Mouse (Mus musculus) MEL (cell line): ENCODE data around the gene Thrap3. TPM values are rescaled to one million over a fixed set of nuclear protein-coding genes. Genes with fewer than 3 reads are reported as not detected.

ENCODE experiments used
- DNase-seq: peaks from one replicate; pipeline ENCODE4 v3.0.0; 2011; ENCODE audit warnings: low read depth, low spot score
- H3K27ac ChIP-seq: 2 replicates; pipeline ENCODE4 v1.5.1; 2012; ENCODE audit warnings: low read depth, mild to moderate bottlenecking, control low read depth, low read length, moderate library complexity; ENCODE audit not compliant: control insufficient read depth
- H3K27me3 ChIP-seq, 2 experiments: fragments of 150-350 bp in 1 of 2; sonication (generic) in 1 of 2; 2 replicates each; pipeline ENCODE4 v1.6.1; 2012; ENCODE audit warnings: low read length in 2 of 2, mild to moderate bottlenecking in 2 of 2, improper control_type of control experiment in 1 of 2, moderate library complexity in 1 of 2; ENCODE audit not compliant: insufficient read depth in 2 of 2, control insufficient read depth in 1 of 2
- H3K36me3 ChIP-seq, 2 experiments: 2 replicates each; pipeline ENCODE4 v1.6.1; 2012 to 2014; ENCODE audit warnings: low read length in 2 of 2, improper control_type of control experiment in 1 of 2, inconsistent platforms in 1 of 2, mild to moderate bottlenecking in 1 of 2; ENCODE audit not compliant: insufficient read depth in 2 of 2, control insufficient read depth in 1 of 2
- H3K4me1 ChIP-seq, 2 experiments: fragments of 150-350 bp in 1 of 2; sonication (generic) in 1 of 2; 2 replicates each; pipeline ENCODE4 v1.6.1; 2012; ENCODE audit warnings: low read length in 2 of 2, improper control_type of control experiment in 1 of 2, mild to moderate bottlenecking in 1 of 2; ENCODE audit not compliant: insufficient read depth in 2 of 2, control insufficient read depth in 1 of 2
- H3K4me3 ChIP-seq, 2 experiments: fragments of 150-350 bp in 1 of 2; sonication (generic) in 1 of 2; 2 replicates each; pipeline ENCODE4 v1.5.1; 2012; ENCODE audit warnings: low read depth in 2 of 2, low read length in 2 of 2, mild to moderate bottlenecking in 2 of 2, moderate library complexity in 2 of 2, control low read depth in 1 of 2, improper control_type of control experiment in 1 of 2; ENCODE audit not compliant: control insufficient read depth in 1 of 2, insufficient read depth in 1 of 2
- H3K79me2 ChIP-seq: 2 replicates; pipeline ENCODE4 v1.6.1; 2012; ENCODE audit warnings: mild to moderate bottlenecking, low read length, moderate library complexity; ENCODE audit not compliant: control insufficient read depth, poor library complexity, insufficient read depth
- H3K9ac ChIP-seq: 2 replicates; pipeline ENCODE4 v1.6.1; 2012; ENCODE audit warnings: low read depth, mild to moderate bottlenecking, control low read depth, low read length, moderate library complexity; ENCODE audit not compliant: control insufficient read depth, poor library complexity, severe bottlenecking
- H3K9me3 ChIP-seq: fragments of 150-350 bp; sonication (generic); replicated peaks from 2 replicates; pipeline ENCODE4 v1.6.1; 2012; ENCODE audit warnings: mild to moderate bottlenecking, low read length, improper control_type of control experiment, moderate library complexity; ENCODE audit not compliant: insufficient read depth
- BHLHE40 ChIP-seq: IDR thresholded peaks from 2 replicates; pipeline ENCODE4 v1.6.1; 2012; ENCODE audit warnings: low read depth, mild to moderate bottlenecking, inconsistent platforms, low read length, improper control_type of control experiment, borderline replicate concordance
- ELF1 ChIP-seq: IDR thresholded peaks from 2 replicates; pipeline ENCODE4 v1.6.1; 2014; ENCODE audit warnings: low read depth, mild to moderate bottlenecking, inconsistent platforms, low read length, improper control_type of control experiment, moderate library complexity
- GABPA ChIP-seq: IDR thresholded peaks from 2 replicates; pipeline ENCODE4 v1.6.1; 2012; ENCODE audit warnings: low read depth, mild to moderate bottlenecking, inconsistent platforms, low read length, improper control_type of control experiment, moderate library complexity
- JUND ChIP-seq: IDR thresholded peaks from 2 replicates; pipeline ENCODE4 v1.6.1; 2011; ENCODE audit warnings: low read depth, mild to moderate bottlenecking, improper control_type of control experiment, low read length
- KAT2A ChIP-seq: conservative IDR thresholded peaks from 2 replicates; pipeline ENCODE4 v1.6.1; 2012; ENCODE audit warnings: low read depth, low read length, improper control_type of control experiment, inconsistent platforms
- MAFK ChIP-seq: IDR thresholded peaks from 2 replicates; pipeline ENCODE4 v1.6.1; 2011; ENCODE audit warnings: low read depth, mild to moderate bottlenecking, low read length, improper control_type of control experiment, borderline replicate concordance
- MAX ChIP-seq: IDR thresholded peaks from 2 replicates; pipeline ENCODE4 v1.6.1; 2011; ENCODE audit warnings: low read length, improper control_type of control experiment
- MYB ChIP-seq: IDR thresholded peaks from 2 replicates; pipeline ENCODE4 v1.6.1; 2011; ENCODE audit warnings: mild to moderate bottlenecking, low read depth, low read length, improper control_type of control experiment
- NRF1 ChIP-seq: IDR thresholded peaks from 2 replicates; pipeline ENCODE4 v1.6.1; 2014; ENCODE audit warnings: low read depth, mild to moderate bottlenecking, inconsistent platforms, low read length, improper control_type of control experiment, moderate library complexity; ENCODE audit not compliant: poor library complexity, insufficient read depth, severe bottlenecking
- RAD21 ChIP-seq: IDR thresholded peaks from 2 replicates; pipeline ENCODE4 v1.6.1; 2011; ENCODE audit warnings: mild to moderate bottlenecking, low read depth, low read length, improper control_type of control experiment
- USF1 ChIP-seq: IDR thresholded peaks from 2 replicates; pipeline ENCODE4 v1.6.1; 2014; ENCODE audit warnings: low read depth, mild to moderate bottlenecking, inconsistent platforms, low read length, improper control_type of control experiment, moderate library complexity
- USF2 ChIP-seq, 2 experiments: IDR thresholded peaks; 2 replicates each; pipeline ENCODE4 v1.6.1; 2011 to 2012; ENCODE audit warnings: improper control_type of control experiment in 2 of 2, low read length in 2 of 2, borderline replicate concordance in 1 of 2, inconsistent platforms in 1 of 2, low read depth in 1 of 2, mild to moderate bottlenecking in 1 of 2; ENCODE audit not compliant: insufficient read depth in 1 of 2
- ZC3H11A ChIP-seq: IDR thresholded peaks from 2 replicates; pipeline ENCODE4 v1.6.1; 2012; ENCODE audit warnings: low read depth, mild to moderate bottlenecking, inconsistent platforms, low read length, improper control_type of control experiment
- ZKSCAN1 ChIP-seq: IDR thresholded peaks from 2 replicates; pipeline ENCODE4 v1.6.1; 2012; ENCODE audit warnings: low read depth, mild to moderate bottlenecking, inconsistent platforms, low read length, improper control_type of control experiment, moderate library complexity
- ZMIZ1 ChIP-seq: IDR thresholded peaks from 2 replicates; pipeline ENCODE4 v1.6.1; 2012; ENCODE audit warnings: low read depth, mild to moderate bottlenecking, inconsistent platforms, low read length, improper control_type of control experiment, moderate library complexity
- polyA plus RNA-seq, 2 experiments: library from polyadenylated mRNA; stranded (reverse) in 1 of 2; unstranded in 1 of 2; fragments of >175 nt in 1 of 2; fragments of >200 nt in 1 of 2; gene quantifications; 2 replicates each; pipeline versions ENCODE4 v1.2.1 to v1.2.4; 2012; ENCODE audit warnings: low replicate concordance in 2 of 2, low read depth in 1 of 2; ENCODE audit not compliant: insufficient read length in 2 of 2, insufficient read depth in 1 of 2, missing spikeins in 1 of 2
- total RNA-seq: library from RNA; depleted of rRNA; stranded (reverse); fragments of 300-350 nt; gene quantifications from 2 replicates; pipeline ENCODE4 v1.2.3, GENCODE M21; 2012

Gene Thrap3
- total and polyA plus RNA-seq, 3 experiments: 158 to 471 (median 310) TPM

- Histone ChIP-seq H3K36me3 (peaks cover 0 to 4% of the 10 kb centered on the region in 2 experiments; a peak in 3 of 4 replicates), H3K4me3 (no peak overlapping the region), H3K79me2 (no peaks in the 10 kb centered on the region), H3K27me3 (no peaks in the 10 kb centered on the region), H3K27ac (no peak overlapping the region), H3K4me1 (peaks cover 0 to 5% of the 10 kb centered on the region in 2 experiments; a peak in 2 of 4 replicates), H3K9me3 (no peaks in the 10 kb centered on the region), H3K9ac (no peak overlapping the region)
- TF ChIP-seq USF2 (IDR thresholded peaks at IDR 0.05; ENCODE audit: borderline replicate concordance in 1 of 2, insufficient read depth in 1 of 2, low read depth in 1 of 2, low read length in 2 of 2): no peak
- TF ChIP-seq RAD21: no peak
- TF ChIP-seq NRF1: no peak
- TF ChIP-seq ELF1: no peak
- no peak for TF ChIP-seq ZMIZ1
- TF ChIP-seq KAT2A: no peak
- no peak for TF ChIP-seq GABPA
- no peak for TF ChIP-seq MAX
- TF ChIP-seq USF1: no peak
- no peak for TF ChIP-seq MAFK
- no peak for TF ChIP-seq MYB
- no peak for DNase-seq
Measured at GRCm38 (mm10) chr4:126237721-126238242, 35.2 kb upstream of the Thrap3 start.

GRCm38 (mm10) chr4:126236467-126237280, 34.1 kb upstream of the Thrap3 start:
- H3K79me2 ChIP-seq: no peaks in the 10 kb centered on the region
- no peak overlapping the region for H3K9ac ChIP-seq
- no peak for DNase-seq
- H3K27ac ChIP-seq: no peak overlapping the region
- peaks cover 0 to 4% of the 10 kb centered on the region in 2 experiments; a peak in 3 of 4 replicates for H3K36me3 ChIP-seq
- H3K4me1 ChIP-seq: peaks cover 0 to 5% of the 10 kb centered on the region in 2 experiments; a peak in 2 of 4 replicates
- TF ChIP-seq RAD21 (no peak), ZKSCAN1 (no peak), BHLHE40 (no peak), ZC3H11A (no peak), JUND (no peak)
- no peaks in the 10 kb centered on the region for H3K9me3 ChIP-seq
- H3K4me3 ChIP-seq: no peak overlapping the region
- no peaks in the 10 kb centered on the region for H3K27me3 ChIP-seq
